Mouse (Mus musculus) cerebellum, adult 2 months (tissue): ENCODE measurements around the gene Dnm3. TPM values are rescaled to one million over a fixed set of nuclear protein-coding genes. Genes with fewer than 3 reads are reported as not detected.

ENCODE experiments used
- DNase-seq, 2 experiments: peaks; one replicate each; pipeline ENCODE4 v3.0.0; 2021
- H3K27ac ChIP-seq: fragments of 200-500 bp; 2 replicates; pipeline ENCODE4 v1.5.1; 2012; ENCODE audit warnings: low read length, control low read depth, inconsistent platforms; ENCODE audit not compliant: insufficient read depth
- H3K27me3 ChIP-seq: fragments of 200-500 bp; 2 replicates; pipeline ENCODE4 v1.6.1; 2012; ENCODE audit warnings: inconsistent platforms, mild to moderate bottlenecking, low read length, moderate library complexity; ENCODE audit not compliant: control insufficient read depth, insufficient read depth
- H3K4me1 ChIP-seq: fragments of 200-500 bp; 2 replicates; pipeline ENCODE4 v1.6.1; 2011; ENCODE audit warnings: low read length; ENCODE audit not compliant: control insufficient read depth, insufficient read depth
- H3K4me3 ChIP-seq: fragments of 200-500 bp; replicated peaks from 2 replicates; pipeline ENCODE3; 2011; ENCODE audit warnings: mild to moderate bottlenecking, low read depth, low read length, control low read depth; ENCODE audit not compliant: insufficient read depth
- CTCF ChIP-seq: fragments of 200-500 bp; IDR thresholded peaks from 2 replicates; pipeline ENCODE4 v1.5.1; 2011; ENCODE audit warnings: low read depth, mild to moderate bottlenecking, control low read depth, low read length, moderate library complexity, borderline replicate concordance; ENCODE audit not compliant: insufficient read depth
- POLR2A ChIP-seq: fragments of 200-500 bp; IDR thresholded peaks from 2 replicates; pipeline ENCODE4 v1.6.1; 2011; ENCODE audit warnings: low read length, control low read depth, borderline replicate concordance; ENCODE audit not compliant: insufficient read depth
- WGBS: fragments of 180-500 bp; shearing (Covaris S2); methylation state at CpG from one replicate; pipeline ENCODE4 v1.1.7; 2018; 5-methylcytosine and 5-hydroxymethylcytosine counted together
- polyA plus RNA-seq: library from polyadenylated mRNA; depleted of rRNA; stranded (reverse); fragments of >200 nt; gene quantifications from 2 replicates; pipeline ENCODE4 v1.2.3, GENCODE M21; 2012; rRNA removed

Dnm3 gene
- polyA plus RNA-seq, 1 experiment = 93.6 TPM

DNA sequence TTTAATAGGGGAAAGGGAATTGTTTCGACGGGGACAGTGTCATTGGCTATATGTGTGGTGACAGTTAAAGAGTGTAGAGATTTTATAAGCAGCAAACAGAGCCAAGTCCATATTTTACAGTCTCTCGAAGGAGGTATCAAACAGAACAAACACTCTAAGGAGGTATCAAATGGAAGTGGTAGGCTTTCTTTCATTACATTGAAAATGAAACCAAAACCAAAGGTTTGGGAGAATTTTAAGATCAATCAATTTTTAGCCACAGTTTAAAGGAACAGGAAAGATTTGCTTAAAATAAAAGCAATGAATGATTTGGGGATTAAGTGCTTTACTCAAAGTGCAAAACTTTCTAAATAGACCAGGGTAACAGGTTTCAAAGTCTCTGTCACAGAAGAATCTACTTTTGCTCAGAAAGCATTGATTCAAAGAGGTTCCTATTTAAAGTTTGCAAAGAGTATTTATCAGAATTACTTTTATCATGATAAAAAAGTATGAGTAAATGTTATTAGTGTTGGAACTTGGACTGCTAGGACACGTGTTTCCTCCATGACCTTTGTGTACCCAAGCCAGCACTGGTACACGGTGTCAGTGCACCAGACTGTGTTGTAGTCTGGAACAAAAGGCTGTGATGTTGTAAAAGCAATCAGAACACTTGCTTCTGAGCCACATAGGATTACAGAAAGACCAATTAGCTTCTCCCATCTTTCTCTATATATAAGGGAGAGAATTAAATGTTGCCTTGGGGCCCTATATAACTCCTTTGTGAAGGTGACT lies 526.6 kb downstream of the Dnm3 start:
- DNase-seq = no peak
- H3K4me1 ChIP-seq = no peaks in the 10 kb centered on the region
- 79% methylated on average over 5 of the region's 5 CpGs for WGBS
- TF ChIP-seq POLR2A (no peak), CTCF (no peak)
- H3K4me3 ChIP-seq = no peak overlapping the region
- no peak overlapping the region for H3K27ac ChIP-seq
- H3K27me3 ChIP-seq = no peaks in the 10 kb centered on the region

DNA sequence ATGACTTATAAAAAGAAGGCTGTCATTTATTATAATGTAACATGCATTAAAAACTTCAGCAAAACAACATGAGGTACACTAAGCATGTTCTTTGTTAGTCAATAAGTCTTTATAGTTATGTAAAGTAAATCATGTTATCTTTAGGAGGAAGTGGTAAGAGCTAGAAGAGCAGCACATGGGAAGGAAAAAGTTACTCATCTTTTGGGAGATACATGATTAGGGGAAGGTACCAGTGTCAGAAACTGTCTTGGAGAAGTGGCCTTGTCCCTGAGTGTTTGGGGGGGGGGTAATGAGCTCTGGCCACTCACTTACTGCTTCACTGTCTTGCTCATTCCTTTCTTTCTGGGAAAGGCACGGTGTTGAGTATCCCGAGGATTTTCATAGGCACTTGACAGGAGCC lies 535.8 kb downstream of the Dnm3 start:
- H3K27me3 ChIP-seq = no peaks in the 10 kb centered on the region
- H3K27ac ChIP-seq = no peak overlapping the region
- no peak for DNase-seq
- H3K4me3 ChIP-seq = no peak overlapping the region
- WGBS = 91% methylated on average over 2 of the region's 2 CpGs
- TF ChIP-seq CTCF (no peak), POLR2A (no peak)
- H3K4me1 ChIP-seq = no peaks in the 10 kb centered on the region

Other genes starting within 250 kb of the Dnm3 start
- 10.3 and 10.6 TPM in 2 replicates for gene Mettl13, start 70.5 kb upstream of the Dnm3 start, polyA plus RNA-seq
- 73.3 and 75.2 TPM in 2 replicates for gene Vamp4, start 92.5 kb upstream of the Dnm3 start, polyA plus RNA-seq
- 5.1 and 5.6 TPM in 2 replicates for gene Myoc, start 161.1 kb upstream of the Dnm3 start, polyA plus RNA-seq
- gene Myocos, start 180.2 kb upstream of the Dnm3 start, polyA plus RNA-seq = not detected in 2 replicates